Mouse (Mus musculus) liver, adult 2 months (tissue): ENCODE data around the gene Afg1l. TPM values are rescaled to one million over a fixed set of nuclear protein-coding genes. Genes with fewer than 3 reads are reported as not detected.

Experiments used
- DNase-seq: peaks from one replicate; pipeline ENCODE4 v3.0.0-alpha.2; 2011; ENCODE audit warnings: low read depth, low spot score; ENCODE audit errors: extremely low read depth
- H3K27ac ChIP-seq: fragments of 200-500 bp; replicated peaks from 2 replicates; pipeline ENCODE4 v1.5.1; 2012; ENCODE audit warnings: low read depth, mild to moderate bottlenecking, control low read depth, inconsistent platforms, low read length; ENCODE audit not compliant: insufficient read depth
- H3K27me3 ChIP-seq: fragments of 200-500 bp; 2 replicates; pipeline ENCODE4 v1.6.1; 2012; ENCODE audit warnings: mild to moderate bottlenecking, moderate library complexity, low read length, inconsistent platforms; ENCODE audit not compliant: control insufficient read depth, insufficient read depth
- H3K36me3 ChIP-seq: fragments of 200-500 bp; 2 replicates; pipeline ENCODE4 v1.6.1; 2012; ENCODE audit warnings: low read length, inconsistent platforms; ENCODE audit not compliant: control insufficient read depth, insufficient read depth
- H3K4me1 ChIP-seq: fragments of 200-500 bp; 2 replicates; pipeline ENCODE4 v1.6.1; 2011; ENCODE audit warnings: low read length; ENCODE audit not compliant: control insufficient read depth, insufficient read depth
- H3K4me3 ChIP-seq: fragments of 200-500 bp; 2 replicates; pipeline ENCODE4 v1.5.1; 2011; ENCODE audit warnings: low read depth, mild to moderate bottlenecking, control low read depth, low read length, moderate library complexity; ENCODE audit not compliant: insufficient read depth
- H3K79me2 ChIP-seq: fragments of 200-500 bp; 2 replicates; pipeline ENCODE4 v1.6.1; 2012; ENCODE audit warnings: inconsistent platforms, mild to moderate bottlenecking, low read length, moderate library complexity; ENCODE audit not compliant: control insufficient read depth, insufficient read depth
- H3K9ac ChIP-seq: fragments of 200-500 bp; 2 replicates; pipeline ENCODE4 v1.6.1; 2012; ENCODE audit warnings: low read depth, mild to moderate bottlenecking, control low read depth, inconsistent platforms, low read length
- CTCF ChIP-seq: fragments of 200-500 bp; IDR thresholded peaks from 2 replicates; pipeline ENCODE4 v1.5.1; 2011; ENCODE audit warnings: low read depth, low read length, control low read depth
- POLR2A ChIP-seq: fragments of 200-500 bp; IDR thresholded peaks from 2 replicates; pipeline ENCODE4 v1.6.1; 2011; ENCODE audit warnings: low read length, control low read depth; ENCODE audit not compliant: insufficient read depth; ENCODE audit errors: extremely low read depth
- WGBS: fragments of 180-500 bp; shearing (Covaris S2); methylation state at CpG from one replicate; pipeline ENCODE4 v1.1.7; 2018; 5-methylcytosine and 5-hydroxymethylcytosine counted together
- polyA plus RNA-seq: library from polyadenylated mRNA; depleted of rRNA; stranded (reverse); fragments of >200 nt; gene quantifications from 2 replicates; pipeline ENCODE4 v1.2.3, GENCODE M21; 2012
- total RNA-seq: library from RNA; depleted of rRNA; stranded (reverse); fragments of >200 nt; gene quantifications from 2 replicates; pipeline ENCODE4 v1.2.3, GENCODE M21; 2014

The Afg1l gene
- total and polyA plus RNA-seq, 2 experiments, result 3.3 to 10.2 TPM

DNA sequence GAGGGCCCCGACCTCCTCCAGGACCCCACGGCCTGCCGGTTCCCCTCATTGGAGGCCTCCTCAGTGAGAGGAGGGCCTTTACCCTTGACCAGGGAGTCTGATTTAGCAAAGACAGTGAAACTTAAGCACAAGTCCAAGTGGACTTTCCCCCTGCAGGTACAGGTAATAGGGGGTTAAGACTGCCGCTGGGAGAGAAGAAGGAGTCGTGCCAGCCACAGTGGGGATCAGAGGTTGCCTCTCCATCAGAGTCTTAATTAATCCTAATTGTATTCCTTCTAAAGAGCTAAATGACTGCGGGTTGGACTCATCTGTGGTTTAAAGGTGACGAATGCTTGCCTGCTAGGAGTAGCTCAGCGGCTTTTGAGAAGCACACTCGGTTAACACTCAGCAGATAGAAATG lies 139.9 kb downstream of the Afg1l start:
- WGBS, result 91% methylated on average over 9 of the region's 9 CpGs

DNA sequence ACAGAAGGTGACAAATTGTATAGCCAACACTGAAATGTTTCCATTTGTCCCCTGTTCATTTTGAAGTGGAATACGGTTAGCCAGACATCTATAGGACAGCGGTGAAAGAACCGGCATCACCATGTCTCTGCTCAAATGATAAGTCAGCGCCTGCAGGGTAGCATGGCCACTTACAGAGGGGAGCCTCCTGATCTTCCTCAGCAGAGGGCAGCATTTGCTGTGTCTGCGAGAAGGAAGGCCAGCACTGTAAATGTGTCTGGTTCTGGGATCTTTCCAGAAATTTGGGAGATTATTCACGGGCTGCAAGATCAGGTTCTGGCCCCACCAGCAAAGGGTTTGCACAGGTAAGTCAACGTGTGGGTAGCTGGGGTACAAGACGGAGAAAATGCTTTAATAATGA lies 150.8 kb downstream of the Afg1l start:
- TF ChIP-seq POLR2A (no peak), CTCF (peak; percentile 48)
- H3K9ac ChIP-seq, result no peak overlapping the region
- H3K4me3 ChIP-seq, result no peak overlapping the region
- H3K79me2 ChIP-seq, result no peaks in the 10 kb centered on the region
- no peak overlapping the region for H3K27ac ChIP-seq
- H3K27me3 ChIP-seq, result no peaks in the 10 kb centered on the region
- no peaks in the 10 kb centered on the region for H3K4me1 ChIP-seq
- H3K36me3 ChIP-seq, result no peaks in the 10 kb centered on the region
- peak; percentile 13 for DNase-seq
- WGBS, result 73% methylated on average over 8 of the region's 8 CpGs

More for the DNA sequence above, 139.9 kb downstream of the Afg1l start:
- Histone ChIP-seq H3K27me3 (no peaks in the 10 kb centered on the region), H3K4me1 (peaks cover 5% of the 10 kb centered on the region; the same call in 1 of the 2 replicates), H3K27ac (no peak overlapping the region), H3K36me3 (peaks cover 6% of the 10 kb centered on the region; the same call in 1 of the 2 replicates), H3K9ac (no peak overlapping the region), H3K79me2 (no peaks in the 10 kb centered on the region), H3K4me3 (no peak overlapping the region)
- TF ChIP-seq CTCF, result no peak
- TF ChIP-seq POLR2A, result no peak
- no peak for DNase-seq

DNA sequence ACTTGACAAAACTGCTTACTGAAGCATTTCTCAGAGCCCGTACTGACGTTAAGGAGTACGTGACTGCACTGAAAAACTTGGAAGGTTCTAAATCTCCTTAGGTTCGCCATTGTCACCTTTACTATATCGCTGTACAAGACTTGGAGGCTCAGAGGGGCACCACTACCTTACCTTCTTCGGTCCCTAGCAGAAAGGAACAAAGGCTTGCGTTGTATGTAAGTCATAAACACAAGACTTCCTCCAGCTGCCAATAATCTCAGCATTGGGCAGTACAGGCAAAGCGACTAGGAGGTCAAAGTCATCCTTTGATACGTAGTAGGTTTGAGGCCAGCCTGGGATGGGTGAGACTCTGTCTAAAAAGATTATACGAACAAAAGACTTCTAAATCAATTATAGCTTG lies 153.1 kb downstream of the Afg1l start:
- no peak overlapping the region for H3K27ac ChIP-seq
- H3K4me3 ChIP-seq, result no peak overlapping the region
- TF ChIP-seq POLR2A, result no peak
- TF ChIP-seq CTCF, result no peak
- WGBS, result 94% methylated on average over 10 of the region's 10 CpGs
- H3K9ac ChIP-seq, result no peak overlapping the region
- no peak for DNase-seq
- no peaks in the 10 kb centered on the region for H3K79me2 ChIP-seq
- no peaks in the 10 kb centered on the region for H3K27me3 ChIP-seq
- no peaks in the 10 kb centered on the region for H3K36me3 ChIP-seq
- H3K4me1 ChIP-seq, result no peaks in the 10 kb centered on the region

DNA sequence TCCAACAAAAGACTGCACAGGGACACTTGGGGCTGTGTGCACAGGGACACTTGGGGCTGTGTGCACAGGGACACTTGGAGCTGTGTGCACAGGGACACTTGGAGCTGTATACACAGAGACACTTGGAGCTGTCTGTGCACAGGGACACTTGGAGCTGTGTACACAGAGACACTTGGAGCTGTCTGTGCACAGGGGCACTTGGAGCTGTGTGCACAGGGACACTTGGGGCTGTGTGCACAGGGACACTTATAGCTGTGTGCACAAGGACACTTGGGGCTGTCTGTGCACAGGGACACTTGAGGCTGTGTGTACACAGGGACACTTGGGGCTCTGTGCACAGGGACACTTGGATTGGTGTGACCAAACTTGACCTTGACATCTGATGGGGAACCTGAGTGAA lies 154.4 kb downstream of the Afg1l start:
- Histone ChIP-seq H3K79me2 (no peaks in the 10 kb centered on the region), H3K27ac (no peak overlapping the region), H3K4me1 (no peaks in the 10 kb centered on the region), H3K9ac (no peak overlapping the region), H3K36me3 (no peaks in the 10 kb centered on the region), H3K27me3 (no peaks in the 10 kb centered on the region), H3K4me3 (no peak overlapping the region)
- TF ChIP-seq POLR2A (no peak), CTCF (no peak)
- DNase-seq, result no peak

DNA sequence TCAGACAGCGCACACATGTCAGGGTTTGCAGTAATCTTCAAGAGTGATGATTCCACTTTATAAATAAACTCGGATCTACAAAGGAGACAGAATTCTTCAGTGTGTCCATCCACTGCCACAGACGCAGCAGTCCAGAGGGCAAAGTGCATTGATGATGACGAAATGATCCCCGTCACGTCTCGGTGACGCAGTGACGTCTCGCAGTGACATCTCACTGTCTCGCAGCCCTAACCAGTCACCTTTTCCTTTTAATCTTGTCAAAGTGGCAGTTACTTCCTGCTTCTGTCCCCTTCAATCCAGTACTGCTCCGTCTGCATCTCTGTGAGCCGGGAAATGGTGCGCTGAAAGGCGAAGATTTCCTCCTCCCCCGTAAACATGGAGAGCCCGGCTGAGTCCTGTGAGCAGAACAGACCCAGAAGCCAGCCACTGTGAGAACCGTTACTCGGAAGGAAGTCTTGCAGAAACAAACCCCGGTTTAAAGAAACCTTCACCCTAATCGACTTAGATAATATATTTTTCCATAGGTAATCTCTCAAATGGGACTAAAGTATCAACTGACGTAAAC lies 165.1 kb downstream of the Afg1l start:
- H3K79me2 ChIP-seq, result no peaks in the 10 kb centered on the region
- TF ChIP-seq POLR2A (no peak), CTCF (no peak)
- peaks cover 5% of the 10 kb centered on the region for H3K36me3 ChIP-seq
- no peaks in the 10 kb centered on the region for H3K27me3 ChIP-seq
- H3K4me3 ChIP-seq, result no peak overlapping the region
- DNase-seq, result no peak
- H3K27ac ChIP-seq, result no peak overlapping the region
- WGBS, result 70% methylated on average over 22 of the region's 22 CpGs
- H3K4me1 ChIP-seq, result no peaks in the 10 kb centered on the region
- no peak overlapping the region for H3K9ac ChIP-seq

DNA sequence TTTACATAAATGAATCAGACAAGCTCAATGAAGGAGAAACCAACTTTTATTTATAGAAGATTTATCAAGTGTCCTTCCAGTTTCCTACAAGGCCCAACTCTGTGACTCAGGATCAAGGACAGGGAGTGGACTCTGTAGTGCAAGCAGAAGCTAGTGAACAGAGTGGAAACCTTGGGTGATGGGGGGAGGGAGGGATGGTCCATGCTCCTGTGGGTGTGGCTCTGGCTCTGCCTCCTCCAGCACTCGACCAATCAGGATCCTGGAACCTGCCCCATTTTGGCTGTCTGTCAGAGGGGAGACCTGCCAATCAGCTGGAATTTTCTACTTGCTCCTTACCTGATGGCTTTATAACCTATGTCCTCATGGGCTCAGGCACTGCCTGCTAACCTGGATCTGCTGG lies 165.8 kb downstream of the Afg1l start:
- no peak overlapping the region for H3K4me3 ChIP-seq
- H3K27me3 ChIP-seq, result no peaks in the 10 kb centered on the region
- no peak overlapping the region for H3K9ac ChIP-seq
- peak; percentile 17 for DNase-seq
- no peaks in the 10 kb centered on the region for H3K79me2 ChIP-seq
- 50% methylated on average over 1 of the region's 1 CpGs for WGBS
- no peak overlapping the region for H3K27ac ChIP-seq
- peaks cover 4% of the 10 kb centered on the region for H3K36me3 ChIP-seq
- TF ChIP-seq POLR2A (no peak), CTCF (no peak)
- H3K4me1 ChIP-seq, result no peaks in the 10 kb centered on the region
